Mouse (Mus musculus) heart, embryonic 15.5 days (tissue): ENCODE measurements around the gene Map1b. TPM values are rescaled to one million over a fixed set of nuclear protein-coding genes. Genes with fewer than 3 reads are reported as not detected.

ENCODE experiments used
- ATAC-seq: fragments of 200-750 bp; cut with Nextera tagmentation; replicated peaks from 2 replicates; pipeline ENCODE4 v1.8.0; 2017; ENCODE audit warnings: low read depth, moderate TSS enrichment; ENCODE audit not compliant: insufficient number of reproducible peaks, insufficient read depth, low FRiP score
- H3K27ac ChIP-seq: fragments of 300-500 bp; sonication (generic); 2 replicates; pipeline ENCODE4 v1.5.1; 2015; ENCODE audit warnings: mild to moderate bottlenecking, inconsistent platforms
- H3K27me3 ChIP-seq: fragments of 300-500 bp; sonication (generic); 2 replicates; pipeline ENCODE4 v1.6.1; 2015; ENCODE audit warnings: inconsistent platforms
- H3K36me3 ChIP-seq: fragments of 300-500 bp; sonication (generic); 2 replicates; pipeline ENCODE4 v1.6.1; 2015; ENCODE audit warnings: mild to moderate bottlenecking, inconsistent platforms
- H3K4me1 ChIP-seq: fragments of 300-500 bp; sonication (generic); replicated peaks from 2 replicates; pipeline ENCODE4 v1.6.1; 2015; ENCODE audit warnings: inconsistent platforms
- H3K4me2 ChIP-seq: fragments of 300-500 bp; sonication (generic); 2 replicates; pipeline ENCODE4 v1.6.1; 2015; ENCODE audit warnings: inconsistent platforms, mild to moderate bottlenecking, moderate library complexity
- H3K4me3 ChIP-seq: fragments of 300-500 bp; sonication (generic); 2 replicates; pipeline ENCODE4 v1.5.1; 2015; ENCODE audit warnings: mild to moderate bottlenecking, inconsistent platforms
- H3K9ac ChIP-seq: fragments of 300-500 bp; sonication (generic); 2 replicates; pipeline ENCODE4 v1.6.1; 2015; ENCODE audit warnings: mild to moderate bottlenecking, inconsistent platforms
- H3K9me3 ChIP-seq: fragments of 300-500 bp; sonication (generic); replicated peaks from 2 replicates; pipeline ENCODE4 v1.6.1; 2016; ENCODE audit warnings: inconsistent platforms
- WGBS: fragments of 180-500 bp; shearing (Covaris S2); methylation state at CpG from one replicate; pipeline ENCODE4 v1.1.7; 2015; ENCODE audit warnings: mixed read lengths; 5-methylcytosine and 5-hydroxymethylcytosine counted together
- polyA plus RNA-seq: library from polyadenylated mRNA; unstranded; fragments of >200 nt; fragmentation: Nextera tagmentation; extraction: Ambion mirVana; gene quantifications from 2 replicates; pipeline ENCODE4 v1.2.1, GENCODE M21; 2015

Map1b gene
- polyA plus RNA-seq, 1 experiment from 2014 or later: 99.2 TPM

DNA sequence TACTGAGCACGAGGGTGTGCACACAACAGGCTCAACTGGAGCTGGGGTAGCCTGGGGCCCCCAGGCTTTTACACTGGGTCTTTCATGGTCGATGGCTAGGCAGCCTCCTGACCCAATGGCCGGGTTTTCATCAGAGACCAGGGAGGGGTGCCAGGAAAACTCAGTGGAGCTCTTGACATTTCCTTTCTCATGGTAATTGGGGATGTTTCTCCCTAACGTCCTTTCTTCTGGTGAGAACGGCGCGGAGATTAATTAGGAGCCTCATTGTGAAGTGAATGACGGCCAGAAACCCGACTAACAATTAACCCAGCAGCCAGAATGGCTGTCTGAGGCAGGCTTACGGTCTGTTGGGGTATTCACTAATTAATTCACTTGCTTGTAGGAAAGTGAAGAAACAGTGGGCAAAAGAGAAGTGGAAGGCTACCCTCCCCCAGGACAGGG lies 71.9 kb downstream of the Map1b start:
- no peak overlapping the region for H3K9ac ChIP-seq
- no peaks in the 10 kb centered on the region for H3K27me3 ChIP-seq
- H3K36me3 ChIP-seq: peaks cover 18% of the 10 kb centered on the region; the same call in 1 of the 2 replicates
- WGBS: 37% methylated on average over 10 of the region's 10 CpGs
- no peak overlapping the region for H3K4me3 ChIP-seq
- H3K9me3 ChIP-seq: no peaks in the 10 kb centered on the region
- H3K27ac ChIP-seq: no peak overlapping the region
- H3K4me1 ChIP-seq: peaks cover 21% of the 10 kb centered on the region
- H3K4me2 ChIP-seq: no peak overlapping the region
- no peak for ATAC-seq

- 88% methylated on average over 7 of the region's 7 CpGs for WGBS
Observed at GRCm38 (mm10) chr13:99443484-99444175, 72.7 kb downstream of the Map1b start.

GRCm38 (mm10) chr13:99442434-99443249 lies 73.7 kb downstream of the Map1b start:
- Histone ChIP-seq H3K9me3 (no peaks in the 10 kb centered on the region), H3K4me2 (no peak overlapping the region), H3K4me1 (peaks cover 19% of the 10 kb centered on the region), H3K9ac (no peak overlapping the region), H3K36me3 (peaks cover 19% of the 10 kb centered on the region; the same call in 1 of the 2 replicates), H3K4me3 (no peak overlapping the region), H3K27me3 (no peaks in the 10 kb centered on the region), H3K27ac (no peak overlapping the region)
- 82% methylated on average over 12 of the region's 12 CpGs for WGBS
- ATAC-seq: no peak

More at GRCm38 (mm10) chr13:99443484-99444175, 72.7 kb downstream of the Map1b start:
- H3K4me1 ChIP-seq: peaks cover 21% of the 10 kb centered on the region
- no peak for ATAC-seq
- no peak overlapping the region for H3K9ac ChIP-seq
- H3K4me2 ChIP-seq: no peak overlapping the region
- H3K4me3 ChIP-seq: no peak overlapping the region
- no peaks in the 10 kb centered on the region for H3K27me3 ChIP-seq
- H3K27ac ChIP-seq: no peak overlapping the region
- peaks cover 19% of the 10 kb centered on the region; the same call in 1 of the 2 replicates for H3K36me3 ChIP-seq
- no peaks in the 10 kb centered on the region for H3K9me3 ChIP-seq

- Histone ChIP-seq H3K4me3 (no peak overlapping the region), H3K4me2 (no peak overlapping the region), H3K9ac (no peak overlapping the region), H3K36me3 (peaks cover 22% of the 10 kb centered on the region; the same call in 1 of the 2 replicates), H3K27ac (no peak overlapping the region), H3K4me1 (peaks cover 11% of the 10 kb centered on the region; the same call in 1 of the 2 replicates), H3K27me3 (no peaks in the 10 kb centered on the region), H3K9me3 (no peaks in the 10 kb centered on the region)
- 69% methylated on average over 18 of the region's 18 CpGs for WGBS
- no peak for ATAC-seq
Observed at GRCm38 (mm10) chr13:99441700-99442433, 74.5 kb downstream of the Map1b start.

GRCm38 (mm10) chr13:99440228-99440627 lies 76.1 kb downstream of the Map1b start:
- peaks cover 10% of the 10 kb centered on the region; the same call in 1 of the 2 replicates for H3K4me1 ChIP-seq
- no peak for ATAC-seq
- no peak overlapping the region for H3K4me3 ChIP-seq
- H3K9ac ChIP-seq: no peak overlapping the region
- H3K27me3 ChIP-seq: no peaks in the 10 kb centered on the region
- peaks cover 28% of the 10 kb centered on the region for H3K36me3 ChIP-seq
- 83% methylated on average over 2 of the region's 2 CpGs for WGBS
- H3K4me2 ChIP-seq: no peak overlapping the region
- no peaks in the 10 kb centered on the region for H3K9me3 ChIP-seq
- H3K27ac ChIP-seq: no peak overlapping the region

DNA sequence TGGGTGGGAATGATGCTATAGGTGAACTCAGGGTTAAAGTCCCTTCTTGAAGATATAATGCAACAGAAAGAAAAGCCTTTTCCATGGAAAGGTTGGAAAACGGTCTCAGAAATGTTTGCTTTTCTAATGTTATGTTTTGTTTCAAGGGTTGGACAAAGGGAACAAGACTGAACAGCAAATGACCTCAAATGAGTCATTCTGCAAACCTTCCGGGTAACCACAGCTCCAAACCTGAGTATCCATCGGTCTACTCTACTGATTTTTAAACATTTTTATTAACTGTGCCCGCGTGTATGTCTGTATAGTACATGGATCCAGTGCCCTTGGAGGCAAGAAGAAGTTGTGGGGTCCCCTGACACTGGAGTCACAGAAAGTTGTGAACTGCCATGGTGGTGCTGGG lies 77.0 kb downstream of the Map1b start:
- peaks cover 2% of the 10 kb centered on the region; the same call in 1 of the 2 replicates for H3K4me1 ChIP-seq
- 89% methylated on average over 5 of the region's 5 CpGs for WGBS
- peaks cover 36% of the 10 kb centered on the region for H3K36me3 ChIP-seq

DNA sequence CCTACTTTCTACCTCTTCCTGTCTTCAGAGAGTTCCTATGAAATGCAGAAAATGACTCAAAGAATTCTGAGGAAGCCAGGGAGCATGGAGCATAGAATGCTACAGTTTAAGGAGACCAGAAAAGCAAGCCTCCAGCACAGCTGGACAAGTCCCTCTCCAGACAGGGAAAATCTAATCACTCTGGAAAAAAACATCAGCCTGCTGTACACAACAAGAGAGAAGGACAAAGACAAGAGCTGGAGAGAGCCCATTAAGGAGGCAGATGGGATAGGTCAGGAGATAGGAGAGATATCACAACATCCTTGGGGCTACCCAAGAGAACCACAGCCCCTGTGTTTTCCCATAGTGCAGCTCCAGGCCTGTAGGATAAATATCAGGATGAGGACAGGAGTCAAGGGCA lies 79.3 kb downstream of the Map1b start:
- Histone ChIP-seq H3K4me3 (no peak overlapping the region), H3K4me1 (no peaks in the 10 kb centered on the region), H3K27me3 (no peaks in the 10 kb centered on the region), H3K9me3 (no peaks in the 10 kb centered on the region), H3K9ac (no peak overlapping the region), H3K27ac (no peak overlapping the region), H3K4me2 (no peak overlapping the region), H3K36me3 (peaks cover 58% of the 10 kb centered on the region)
- ATAC-seq: no peak

More for the DNA sequence above, 77.0 kb downstream of the Map1b start:
- Histone ChIP-seq H3K4me3 (no peak overlapping the region), H3K9ac (no peak overlapping the region), H3K9me3 (no peaks in the 10 kb centered on the region), H3K27ac (no peak overlapping the region), H3K4me2 (no peak overlapping the region), H3K27me3 (no peaks in the 10 kb centered on the region)
- ATAC-seq: no peak

DNA sequence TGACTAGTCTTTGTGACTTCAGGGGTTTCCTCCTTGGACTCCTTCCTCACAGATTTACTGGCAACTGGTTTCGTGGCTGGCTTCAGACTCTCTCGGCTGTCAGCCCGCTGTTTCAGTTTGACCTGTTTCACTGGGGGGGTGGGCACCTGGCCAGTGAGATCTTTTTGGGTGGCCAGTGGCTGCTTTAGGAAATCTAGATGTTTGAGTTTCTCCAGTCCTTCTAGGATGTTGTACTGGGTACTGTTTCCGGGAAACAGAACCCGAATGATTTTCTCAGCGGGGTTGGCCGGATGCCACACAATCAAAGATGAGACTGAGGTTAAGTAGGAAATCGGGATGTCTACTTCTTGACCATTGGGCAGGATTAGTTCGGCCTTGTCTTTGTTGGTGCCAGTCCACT lies 81.8 kb downstream of the Map1b start:
- Histone ChIP-seq H3K27ac (no peak overlapping the region), H3K36me3 (peaks cover 59% of the 10 kb centered on the region), H3K27me3 (no peaks in the 10 kb centered on the region)

DNA sequence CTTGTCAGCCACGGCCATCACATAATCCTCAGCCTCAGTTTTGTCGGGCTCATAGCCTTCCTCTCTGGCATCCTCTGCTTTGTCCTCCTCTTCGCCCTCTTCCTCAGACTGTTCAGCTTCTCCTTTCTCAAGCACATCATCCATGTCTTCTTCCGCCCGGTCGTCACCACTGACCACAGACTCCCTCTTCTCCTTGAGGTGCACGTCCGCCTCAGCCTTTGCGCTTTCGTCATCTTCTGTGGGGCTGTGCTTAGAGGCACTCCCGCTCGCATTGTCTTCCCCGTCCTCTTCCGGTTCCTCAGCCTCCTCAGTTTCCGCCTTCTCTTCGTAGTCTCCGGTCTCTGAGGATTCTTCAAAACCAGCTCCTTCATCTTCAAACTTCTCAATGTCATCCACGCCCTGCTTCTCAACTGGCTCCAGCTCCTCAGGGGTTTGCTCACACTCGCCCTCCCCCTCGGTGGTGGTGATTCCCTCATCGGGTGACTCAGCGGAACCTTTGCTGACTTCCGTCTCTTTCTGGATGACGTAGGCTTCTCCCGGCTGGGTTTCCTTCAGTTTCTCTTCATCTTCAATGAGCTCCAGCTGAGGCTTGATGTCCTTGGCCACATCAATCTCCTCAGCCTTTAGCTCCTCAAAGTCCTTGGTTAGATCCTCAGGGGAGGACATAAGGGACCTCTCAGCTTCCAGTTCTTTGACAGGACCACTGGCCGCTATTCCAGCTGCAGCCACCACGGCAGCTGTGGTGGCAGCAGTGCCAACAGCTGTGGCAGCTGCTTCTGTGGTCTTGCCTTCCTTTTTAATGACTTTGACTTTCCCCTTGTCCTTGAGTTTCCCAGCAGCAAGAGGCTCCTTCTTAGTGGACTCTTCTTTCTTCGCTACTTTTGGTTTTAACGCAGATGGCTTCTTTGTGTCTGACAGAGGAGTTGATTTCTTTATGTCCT lies 83.0 kb downstream of the Map1b start:
- Histone ChIP-seq H3K27me3 (no peaks in the 10 kb centered on the region), H3K4me2 (no peak overlapping the region), H3K9me3 (no peaks in the 10 kb centered on the region), H3K27ac (no peak overlapping the region), H3K4me3 (no peak overlapping the region), H3K9ac (no peak overlapping the region), H3K4me1 (no peaks in the 10 kb centered on the region), H3K36me3 (peaks cover 66% of the 10 kb centered on the region)
- ATAC-seq: no peak
- WGBS: 89% methylated on average over 29 of the region's 29 CpGs

More for the DNA sequence above, 81.8 kb downstream of the Map1b start:
- H3K9ac ChIP-seq: no peak overlapping the region
- no peaks in the 10 kb centered on the region for H3K9me3 ChIP-seq
- no peaks in the 10 kb centered on the region for H3K4me1 ChIP-seq
- no peak overlapping the region for H3K4me3 ChIP-seq
- H3K4me2 ChIP-seq: no peak overlapping the region
- 90% methylated on average over 9 of the region's 9 CpGs for WGBS
- ATAC-seq: no peak

GRCm38 (mm10) chr13:99423581-99423980 lies 92.8 kb downstream of the Map1b start:
- H3K27ac ChIP-seq: no peak overlapping the region
- H3K27me3 ChIP-seq: no peaks in the 10 kb centered on the region
- H3K9ac ChIP-seq: no peak overlapping the region
- peaks cover 45% of the 10 kb centered on the region for H3K36me3 ChIP-seq
- H3K4me1 ChIP-seq: peaks cover 10% of the 10 kb centered on the region
- H3K4me2 ChIP-seq: no peak overlapping the region
- no peak for ATAC-seq
- no peaks in the 10 kb centered on the region for H3K9me3 ChIP-seq
- 76% methylated on average over 13 of the region's 13 CpGs for WGBS
- H3K4me3 ChIP-seq: no peak overlapping the region
